Mouse (Mus musculus) urinary bladder, postnatal 10 days (tissue): ENCODE results near the gene Hyal3.

Experiments used
- DNase-seq: peaks from one replicate; pipeline ENCODE4 v3.0.0; 2022; ENCODE audit warnings: low spot score

Gene Hyal3

GRCm38 (mm10) chr9:107594281-107595062 lies 13.9 kb downstream of the Hyal3 start:
- no peak for DNase-seq

- DNase-seq = no peak
Measured at GRCm38 (mm10) chr9:107596619-107597569, 16.3 kb downstream of the Hyal3 start.

GRCm38 (mm10) chr9:107598385-107598784 lies 17.8 kb downstream of the Hyal3 start:
- DNase-seq = no peak

GRCm38 (mm10) chr9:107599433-107599832 lies 18.8 kb downstream of the Hyal3 start:
- DNase-seq = no peak

GRCm38 (mm10) chr9:107599842-107600241 lies 19.2 kb downstream of the Hyal3 start:
- DNase-seq = no peak

GRCm38 (mm10) chr9:107600745-107601144 lies 20.1 kb downstream of the Hyal3 start:
- DNase-seq = no peak

- DNase-seq = no peak
Measured at GRCm38 (mm10) chr9:107601275-107601674, 20.7 kb downstream of the Hyal3 start.

- peak; percentile 80 for DNase-seq
Measured at GRCm38 (mm10) chr9:107602068-107602648, 21.5 kb downstream of the Hyal3 start.

- no peak for DNase-seq
Measured at GRCm38 (mm10) chr9:107603251-107603650, 22.6 kb downstream of the Hyal3 start.

- no peak for DNase-seq
Measured at GRCm38 (mm10) chr9:107605041-107605661, 24.5 kb downstream of the Hyal3 start.

- no peak for DNase-seq
Measured at GRCm38 (mm10) chr9:107606591-107606990, 26.0 kb downstream of the Hyal3 start.

- DNase-seq = no peak
Measured at GRCm38 (mm10) chr9:107607036-107607435, 26.4 kb downstream of the Hyal3 start.

- no peak for DNase-seq
Measured at GRCm38 (mm10) chr9:107607653-107608245, 27.1 kb downstream of the Hyal3 start.

- no peak for DNase-seq
Measured at GRCm38 (mm10) chr9:107608741-107609432, 28.3 kb downstream of the Hyal3 start, which contains the start of gene Sema3b. Sema3b (minus strand) TSS chr9:107609229.

- DNase-seq = no peak
Measured at GRCm38 (mm10) chr9:107609433-107609830, 28.8 kb downstream of the Hyal3 start.

GRCm38 (mm10) chr9:107611456-107612190 lies 31.0 kb downstream of the Hyal3 start:
- DNase-seq = no peak

- DNase-seq = peak; percentile 98
Measured at GRCm38 (mm10) chr9:107612191-107612944, 31.8 kb downstream of the Hyal3 start.

- DNase-seq = no peak
Measured at GRCm38 (mm10) chr9:107612945-107613569, 32.4 kb downstream of the Hyal3 start.

GRCm38 (mm10) chr9:107615035-107615434 lies 34.4 kb downstream of the Hyal3 start:
- no peak for DNase-seq
